Mouse (Mus musculus): ENCODE measurements around the gene Unc13d. TPM values are rescaled to one million over a fixed set of nuclear protein-coding genes. Genes with fewer than 3 reads are reported as not detected.

The Unc13d gene
- polyA plus RNA-seq, 1 experiment from 2014 or later: 1.1 TPM

- H3K9ac ChIP-seq (replicated peaks; ENCODE audit: low read length): no peak overlapping the region
- no peak overlapping the region for H3K27ac ChIP-seq (replicated peaks; ENCODE audit: low read depth, low read length)
- 67% methylated on average over 13 of the region's 13 CpGs for WGBS
- H3K4me1 ChIP-seq (ENCODE audit: control insufficient read depth, insufficient read depth, low read length): no peaks in the 10 kb centered on the region
- ATAC-seq (ENCODE audit: low FRiP score, low TSS enrichment) (no peak), DNase-seq (no peak)
- no peaks in the 10 kb centered on the region for H3K9me3 ChIP-seq (ENCODE audit: control insufficient read depth, low read length)
- no peak overlapping the region for H3K4me3 ChIP-seq (replicated peaks; ENCODE audit: low read depth, low read length)
- H3K27me3 ChIP-seq (ENCODE audit: control insufficient read depth, insufficient read depth, low read length): no peaks in the 10 kb centered on the region
- H3K4me2 ChIP-seq (ENCODE audit: low read length): no peak overlapping the region
- H3K36me3 ChIP-seq (ENCODE audit: control insufficient read depth, insufficient read depth, low read length): peaks cover 33% of the 10 kb centered on the region
Observed at GRCm38 (mm10) chr11:116063562-116063961, 14.2 kb downstream of the Unc13d start.

GRCm38 (mm10) chr11:116062521-116062920 lies 15.2 kb downstream of the Unc13d start:
- no peak overlapping the region for H3K4me2 ChIP-seq (ENCODE audit: low read length)
- no peaks in the 10 kb centered on the region for H3K9me3 ChIP-seq (ENCODE audit: control insufficient read depth, low read length)
- H3K4me3 ChIP-seq (replicated peaks; ENCODE audit: low read depth, low read length): no peak overlapping the region
- H3K4me1 ChIP-seq (ENCODE audit: control insufficient read depth, insufficient read depth, low read length): no peaks in the 10 kb centered on the region
- ATAC-seq (ENCODE audit: low FRiP score, low TSS enrichment): no peak
- H3K36me3 ChIP-seq (ENCODE audit: control insufficient read depth, insufficient read depth, low read length): peaks cover 43% of the 10 kb centered on the region
- H3K9ac ChIP-seq (replicated peaks; ENCODE audit: low read length): no peak overlapping the region
- no peak overlapping the region for H3K27ac ChIP-seq (replicated peaks; ENCODE audit: low read depth, low read length)
- H3K27me3 ChIP-seq (ENCODE audit: control insufficient read depth, insufficient read depth, low read length): no peaks in the 10 kb centered on the region
- peak; percentile 4 for DNase-seq
- whole genome bisulfite sequencing: 48% methylated on average over 8 of the region's 8 CpGs

- WGBS: 92% methylated on average over 13 of the region's 13 CpGs
- H3K27ac ChIP-seq (replicated peaks; ENCODE audit: low read depth, low read length): no peak overlapping the region
- H3K9ac ChIP-seq (replicated peaks; ENCODE audit: low read length): no peak overlapping the region
- no peak overlapping the region for H3K4me2 ChIP-seq (ENCODE audit: low read length)
- DNase-seq (no peak), ATAC-seq (ENCODE audit: low FRiP score, low TSS enrichment) (no peak)
- peaks cover 50% of the 10 kb centered on the region for H3K36me3 ChIP-seq (ENCODE audit: control insufficient read depth, insufficient read depth, low read length)
- no peaks in the 10 kb centered on the region for H3K9me3 ChIP-seq (ENCODE audit: control insufficient read depth, low read length)
- no peaks in the 10 kb centered on the region for H3K4me1 ChIP-seq (ENCODE audit: control insufficient read depth, insufficient read depth, low read length)
- H3K4me3 ChIP-seq (replicated peaks; ENCODE audit: low read depth, low read length): no peak overlapping the region
- no peaks in the 10 kb centered on the region for H3K27me3 ChIP-seq (ENCODE audit: control insufficient read depth, insufficient read depth, low read length)
Observed at GRCm38 (mm10) chr11:116061641-116062415, 15.9 kb downstream of the Unc13d start.

GRCm38 (mm10) chr11:116060596-116060995 lies 17.2 kb downstream of the Unc13d start:
- no peak for ATAC-seq (ENCODE audit: low FRiP score, low TSS enrichment)
- Histone ChIP-seq H3K27ac (replicated peaks; ENCODE audit: low read depth, low read length) (no peak overlapping the region), H3K4me3 (replicated peaks; ENCODE audit: low read depth, low read length) (no peak overlapping the region), H3K4me1 (ENCODE audit: control insufficient read depth, insufficient read depth, low read length) (no peaks in the 10 kb centered on the region), H3K36me3 (ENCODE audit: control insufficient read depth, insufficient read depth, low read length) (peaks cover 61% of the 10 kb centered on the region), H3K4me2 (ENCODE audit: low read length) (no peak overlapping the region), H3K27me3 (ENCODE audit: control insufficient read depth, insufficient read depth, low read length) (no peaks in the 10 kb centered on the region), H3K9me3 (ENCODE audit: control insufficient read depth, low read length) (no peaks in the 10 kb centered on the region), H3K9ac (replicated peaks; ENCODE audit: low read length) (no peak overlapping the region)
- WGBS: 91% methylated on average over 9 of the region's 9 CpGs
- no peak for DNase-seq

- peaks cover 70% of the 10 kb centered on the region for H3K36me3 ChIP-seq (ENCODE audit: control insufficient read depth, insufficient read depth, low read length)
- H3K4me3 ChIP-seq (replicated peaks; ENCODE audit: low read depth, low read length): no peak overlapping the region
- 96% methylated on average over 11 of the region's 11 CpGs for WGBS
- no peak overlapping the region for H3K4me2 ChIP-seq (ENCODE audit: low read length)
- H3K27me3 ChIP-seq (ENCODE audit: control insufficient read depth, insufficient read depth, low read length): no peaks in the 10 kb centered on the region
- no peak for ATAC-seq (ENCODE audit: low FRiP score, low TSS enrichment)
- H3K4me1 ChIP-seq (ENCODE audit: control insufficient read depth, insufficient read depth, low read length): no peaks in the 10 kb centered on the region
- no peak overlapping the region for H3K27ac ChIP-seq (replicated peaks; ENCODE audit: low read depth, low read length)
- no peak overlapping the region for H3K9ac ChIP-seq (replicated peaks; ENCODE audit: low read length)
- no peaks in the 10 kb centered on the region for H3K9me3 ChIP-seq (ENCODE audit: control insufficient read depth, low read length)
- no peak for DNase-seq
Observed at GRCm38 (mm10) chr11:116059691-116060025, 18.1 kb downstream of the Unc13d start.

- Histone ChIP-seq H3K36me3 (ENCODE audit: control insufficient read depth, insufficient read depth, low read length) (peaks cover 76% of the 10 kb centered on the region), H3K27me3 (ENCODE audit: control insufficient read depth, insufficient read depth, low read length) (no peaks in the 10 kb centered on the region), H3K4me1 (ENCODE audit: control insufficient read depth, insufficient read depth, low read length) (no peaks in the 10 kb centered on the region), H3K4me3 (replicated peaks; ENCODE audit: low read depth, low read length) (no peak overlapping the region), H3K9me3 (ENCODE audit: control insufficient read depth, low read length) (no peaks in the 10 kb centered on the region), H3K9ac (replicated peaks; ENCODE audit: low read length) (no peak overlapping the region), H3K4me2 (ENCODE audit: low read length) (no peak overlapping the region), H3K27ac (replicated peaks; ENCODE audit: low read depth, low read length) (no peak overlapping the region)
- no peak for DNase-seq
- ATAC-seq (ENCODE audit: low FRiP score, low TSS enrichment): no peak
- WGBS: 93% methylated on average over 17 of the region's 17 CpGs
Observed at GRCm38 (mm10) chr11:116058868-116059690, 18.7 kb downstream of the Unc13d start.

- Histone ChIP-seq H3K4me1 (ENCODE audit: control insufficient read depth, insufficient read depth, low read length) (no peaks in the 10 kb centered on the region), H3K4me2 (ENCODE audit: low read length) (no peak overlapping the region), H3K9me3 (ENCODE audit: control insufficient read depth, low read length) (no peaks in the 10 kb centered on the region), H3K27ac (replicated peaks; ENCODE audit: low read depth, low read length) (no peak overlapping the region), H3K9ac (replicated peaks; ENCODE audit: low read length) (no peak overlapping the region), H3K36me3 (ENCODE audit: control insufficient read depth, insufficient read depth, low read length) (peaks cover 85% of the 10 kb centered on the region), H3K4me3 (replicated peaks; ENCODE audit: low read depth, low read length) (no peak overlapping the region), H3K27me3 (ENCODE audit: control insufficient read depth, insufficient read depth, low read length) (no peaks in the 10 kb centered on the region)
- WGBS: 82% methylated on average over 12 of the region's 12 CpGs
- ATAC-seq (ENCODE audit: low FRiP score, low TSS enrichment) (no peak), DNase-seq (no peak)
Observed at GRCm38 (mm10) chr11:116058022-116058614, 19.6 kb downstream of the Unc13d start.

GRCm38 (mm10) chr11:116057237-116057881 lies 20.4 kb downstream of the Unc13d start:
- 96% methylated on average over 4 of the region's 4 CpGs for WGBS
- Histone ChIP-seq H3K9me3 (ENCODE audit: control insufficient read depth, low read length) (no peaks in the 10 kb centered on the region), H3K4me2 (ENCODE audit: low read length) (no peak overlapping the region), H3K4me1 (ENCODE audit: control insufficient read depth, insufficient read depth, low read length) (no peaks in the 10 kb centered on the region), H3K27ac (replicated peaks; ENCODE audit: low read depth, low read length) (no peak overlapping the region), H3K9ac (replicated peaks; ENCODE audit: low read length) (no peak overlapping the region), H3K4me3 (replicated peaks; ENCODE audit: low read depth, low read length) (no peak overlapping the region), H3K36me3 (ENCODE audit: control insufficient read depth, insufficient read depth, low read length) (peaks cover 93% of the 10 kb centered on the region), H3K27me3 (ENCODE audit: control insufficient read depth, insufficient read depth, low read length) (no peaks in the 10 kb centered on the region)
- ATAC-seq (ENCODE audit: low FRiP score, low TSS enrichment) (no peak), DNase-seq (no peak)

Measured in midbrain, embryonic 14.5 days (tissue).